Mouse (Mus musculus) lung, adult 10 weeks (tissue): ENCODE results near the gene Synj1. TPM values are rescaled to one million over a fixed set of nuclear protein-coding genes. Genes with fewer than 3 reads are reported as not detected.

Experiments
- polyA plus RNA-seq: library from polyadenylated mRNA; stranded (reverse); fragments of 350-450 nt; fragmentation: Illumina TruSeq; extraction: RNeasy Lipid Tissue Mini Kit (QIAGEN cat#74804); gene quantifications from one replicate; pipeline ENCODE4 v1.2.3, GENCODE M21; 2014; ENCODE audit warnings: low read depth, low replicate concordance; ENCODE audit not compliant: insufficient read depth

Synj1 gene
- polyA plus RNA-seq = 13.7 TPM

GRCm38 (mm10) chr16:91011021-91011683, at the start of gene Synj1:
Synj1 (minus strand) TSS chr16:91011308.

GRCm38 (mm10) chr16:91044270-91045182, 33.4 kb upstream of the Synj1 start, which contains the start of gene Paxbp1:
Paxbp1 (minus strand) TSS chr16:91044543.

GRCm38 (mm10) chr16:90934687-90935328, 76.3 kb downstream of the Synj1 start, which contains the start of gene Cfap298:
Cfap298 (minus strand) TSS chr16:90935114.

Other genes starting within 250 kb of the Synj1 start
- 1.7 TPM for gene Urb1, start 200.9 kb downstream of the Synj1 start, polyA plus RNA-seq
- 11.4 TPM for gene Eva1c, start 184.6 kb downstream of the Synj1 start, polyA plus RNA-seq
- 33.1 TPM for gene Cfap298, start 76.2 kb downstream of the Synj1 start, polyA plus RNA-seq
- 17.2 TPM for gene Paxbp1, start 33.2 kb upstream of the Synj1 start, polyA plus RNA-seq
- gene 4932438H23Rik, start 83.8 kb upstream of the Synj1 start, polyA plus RNA-seq = not detected
- gene Olig2, start 214.1 kb upstream of the Synj1 start, polyA plus RNA-seq = not detected